Mouse (Mus musculus) midbrain, postnatal 0 days (tissue): ENCODE measurements at regions not wholly inside any gene's neighbourhood (a gene's known extent, or its start where the extent isn't known, plus 50 kb on each side); places are given as distances from the start of the nearest gene placed in this dataset.

Experiments
- ATAC-seq: fragments of 200-750 bp; cut with Nextera tagmentation; 2 replicates; pipeline ENCODE4 v1.8.0; 2017; ENCODE audit warnings: moderate number of reproducible peaks, mild to moderate bottlenecking, moderate TSS enrichment, moderate library complexity; ENCODE audit not compliant: low FRiP score
- DNase-seq: peaks from one replicate; pipeline ENCODE4 v3.0.0-alpha.2; 2015; ENCODE audit warnings: low spot score
- H3K27ac ChIP-seq: fragments of 300-500 bp; sonication (generic); 2 replicates; pipeline ENCODE4 v1.5.1; 2014; ENCODE audit warnings: low read depth, mild to moderate bottlenecking, low read length, mixed read lengths
- H3K27me3 ChIP-seq: fragments of 300-500 bp; sonication (generic); 2 replicates; pipeline ENCODE4 v1.6.1; 2014; ENCODE audit warnings: low read length, control low read depth, mixed read lengths; ENCODE audit not compliant: insufficient read depth
- H3K36me3 ChIP-seq: fragments of 300-500 bp; sonication (generic); 2 replicates; pipeline ENCODE4 v1.6.1; 2014; ENCODE audit warnings: low read length, control low read depth, mixed read lengths; ENCODE audit not compliant: insufficient read depth
- H3K4me1 ChIP-seq: fragments of 300-500 bp; sonication (generic); 2 replicates; pipeline ENCODE4 v1.6.1; 2014; ENCODE audit warnings: mild to moderate bottlenecking, control low read depth, antibody characterized with exemption, low read length, mixed read lengths; ENCODE audit not compliant: insufficient read depth
- H3K4me2 ChIP-seq: fragments of 300-500 bp; sonication (generic); 2 replicates; pipeline ENCODE4 v1.6.1; 2014; ENCODE audit warnings: low read depth, mild to moderate bottlenecking, low read length, mixed read lengths; ENCODE audit not compliant: poor library complexity, severe bottlenecking
- H3K4me3 ChIP-seq: fragments of 300-500 bp; sonication (generic); 2 replicates; pipeline ENCODE4 v1.5.1; 2014; ENCODE audit warnings: low read depth, mild to moderate bottlenecking, low read length, moderate library complexity
- H3K9ac ChIP-seq: fragments of 300-500 bp; sonication (generic); replicated peaks from 2 replicates; pipeline ENCODE4 v1.6.1; 2014; ENCODE audit warnings: mild to moderate bottlenecking, low read length, moderate library complexity, mixed read lengths; ENCODE audit not compliant: poor library complexity, severe bottlenecking
- H3K9me3 ChIP-seq: fragments of 300-500 bp; sonication (generic); 2 replicates; pipeline ENCODE4 v1.6.1; 2016; ENCODE audit warnings: low read length, control low read depth
- CTCF ChIP-seq: IDR thresholded peaks from 2 replicates; pipeline ENCODE4 v1.5.1; 2016; ENCODE audit warnings: antibody characterized with exemption, mild to moderate bottlenecking
- WGBS: fragments of 180-500 bp; shearing (Covaris S2); extraction: QIAGEN DNeasy Blood & Tissue Kit; methylation state at CpG from one replicate; pipeline ENCODE4 v1.1.7; 2014; 5-methylcytosine and 5-hydroxymethylcytosine counted together

- Histone ChIP-seq H3K36me3 (no peaks in the 10 kb centered on the region), H3K9me3 (no peaks in the 10 kb centered on the region), H3K9ac (no peak overlapping the region), H3K4me2 (no peak overlapping the region), H3K4me1 (no peaks in the 10 kb centered on the region), H3K4me3 (no peak overlapping the region), H3K27ac (no peak overlapping the region), H3K27me3 (no peaks in the 10 kb centered on the region)
- TF ChIP-seq CTCF, result no peak
- no peak for DNase-seq
- ATAC-seq, result no peak
- WGBS, result 100% methylated on average over 2 of the region's 2 CpGs
Measured at GRCm38 (mm10) chr10:39257371-39258154, 94.0 kb upstream of the Ccn6 start.

- DNase-seq (no peak), ATAC-seq (no peak)
- 86% methylated on average over 2 of the region's 2 CpGs for WGBS
- no peak for TF ChIP-seq CTCF
- H3K36me3 ChIP-seq, result no peaks in the 10 kb centered on the region
- no peak overlapping the region for H3K27ac ChIP-seq
- H3K9me3 ChIP-seq, result no peaks in the 10 kb centered on the region
- H3K9ac ChIP-seq, result no peak overlapping the region
- H3K4me2 ChIP-seq, result no peak overlapping the region
- no peaks in the 10 kb centered on the region for H3K4me1 ChIP-seq
- H3K4me3 ChIP-seq, result no peak overlapping the region
- H3K27me3 ChIP-seq, result no peaks in the 10 kb centered on the region
Measured at GRCm38 (mm10) chr10:39254561-39254960, 91.0 kb upstream of the Ccn6 start.

GRCm38 (mm10) chr10:39250039-39250438 lies 86.4 kb upstream of the Ccn6 start:
- no peak overlapping the region for H3K4me2 ChIP-seq
- ATAC-seq (no peak), DNase-seq (no peak)
- no peak overlapping the region for H3K9ac ChIP-seq
- no peaks in the 10 kb centered on the region for H3K36me3 ChIP-seq
- TF ChIP-seq CTCF, result no peak
- H3K4me3 ChIP-seq, result no peak overlapping the region
- no peak overlapping the region for H3K27ac ChIP-seq
- WGBS, result 90% methylated on average over 3 of the region's 3 CpGs
- no peaks in the 10 kb centered on the region for H3K4me1 ChIP-seq
- no peaks in the 10 kb centered on the region for H3K27me3 ChIP-seq
- no peaks in the 10 kb centered on the region for H3K9me3 ChIP-seq

GRCm38 (mm10) chr10:39248486-39248885 lies 84.9 kb upstream of the Ccn6 start:
- Histone ChIP-seq H3K27me3 (no peaks in the 10 kb centered on the region), H3K4me2 (no peak overlapping the region), H3K9me3 (no peaks in the 10 kb centered on the region), H3K36me3 (no peaks in the 10 kb centered on the region), H3K4me3 (no peak overlapping the region), H3K9ac (no peak overlapping the region), H3K27ac (no peak overlapping the region), H3K4me1 (no peaks in the 10 kb centered on the region)
- ATAC-seq, result no peak
- WGBS, result 88% methylated on average over 4 of the region's 4 CpGs
- no peak for TF ChIP-seq CTCF
- no peak for DNase-seq

- no peak for TF ChIP-seq CTCF
- H3K4me2 ChIP-seq, result no peak overlapping the region
- H3K4me3 ChIP-seq, result no peak overlapping the region
- DNase-seq, result no peak
- WGBS, result 63% methylated on average over 3 of the region's 3 CpGs
- no peak overlapping the region for H3K27ac ChIP-seq
- no peaks in the 10 kb centered on the region for H3K4me1 ChIP-seq
- no peak overlapping the region for H3K9ac ChIP-seq
- H3K36me3 ChIP-seq, result no peaks in the 10 kb centered on the region
- no peaks in the 10 kb centered on the region for H3K9me3 ChIP-seq
- H3K27me3 ChIP-seq, result no peaks in the 10 kb centered on the region
- ATAC-seq, result no peak
Measured at GRCm38 (mm10) chr10:39246984-39247383, 83.4 kb upstream of the Ccn6 start.

GRCm38 (mm10) chr10:39245141-39245540 lies 81.5 kb upstream of the Ccn6 start:
- no peak for TF ChIP-seq CTCF
- Histone ChIP-seq H3K4me1 (0 out of 2 replicates have a peak, but pooled peaks cover 2% of the 10 kb centered on the region), H3K4me2 (no peak overlapping the region), H3K9ac (no peak overlapping the region), H3K27ac (no peak overlapping the region), H3K9me3 (no peaks in the 10 kb centered on the region), H3K27me3 (no peaks in the 10 kb centered on the region), H3K4me3 (no peak overlapping the region), H3K36me3 (no peaks in the 10 kb centered on the region)
- ATAC-seq (no peak), DNase-seq (no peak)
- 86% methylated on average over 4 of the region's 4 CpGs for WGBS
